Mouse (Mus musculus) thymus, adult 2 months (tissue): ENCODE measurements around the gene Ets1. TPM values are rescaled to one million over a fixed set of nuclear protein-coding genes. Genes with fewer than 3 reads are reported as not detected.

Experiments used
- DNase-seq: peaks from one replicate; pipeline ENCODE4 v3.0.0; 2021
- H3K27ac ChIP-seq: fragments of 200-500 bp; 2 replicates; pipeline ENCODE4 v1.5.1; 2012; ENCODE audit warnings: low read length, control low read depth; ENCODE audit not compliant: control insufficient read depth, insufficient read depth
- H3K27me3 ChIP-seq: fragments of 200-500 bp; 2 replicates; pipeline ENCODE4 v1.6.1; 2012; ENCODE audit warnings: mild to moderate bottlenecking, low read length, moderate library complexity, mixed read lengths; ENCODE audit not compliant: control insufficient read depth, insufficient read depth
- H3K36me3 ChIP-seq: fragments of 200-500 bp; 2 replicates; pipeline ENCODE4 v1.6.1; 2012; ENCODE audit warnings: mild to moderate bottlenecking, low read length, moderate library complexity; ENCODE audit not compliant: control insufficient read depth, insufficient read depth
- H3K4me1 ChIP-seq: fragments of 200-500 bp; replicated peaks from 2 replicates; pipeline ENCODE4 v1.6.1; 2012; ENCODE audit warnings: low read length; ENCODE audit not compliant: control insufficient read depth, insufficient read depth
- H3K4me3 ChIP-seq: fragments of 200-500 bp; 2 replicates; pipeline ENCODE4 v1.5.1; 2012; ENCODE audit warnings: mild to moderate bottlenecking, low read length, control low read depth, moderate library complexity; ENCODE audit not compliant: control insufficient read depth, insufficient read depth
- CTCF ChIP-seq: fragments of 200-500 bp; IDR thresholded peaks from 2 replicates; pipeline ENCODE4 v1.5.1; 2012; ENCODE audit warnings: mild to moderate bottlenecking, control low read depth, low read length, moderate library complexity, borderline replicate concordance; ENCODE audit not compliant: control insufficient read depth, poor library complexity, insufficient read depth; ENCODE audit errors: extremely low read depth
- POLR2A ChIP-seq: fragments of 200-500 bp; IDR thresholded peaks from 2 replicates; pipeline ENCODE4 v1.6.1; 2012; ENCODE audit warnings: mild to moderate bottlenecking, low read length, control low read depth, moderate library complexity; ENCODE audit not compliant: control insufficient read depth, poor library complexity, insufficient read depth; ENCODE audit errors: extremely low read depth
- WGBS: fragments of 180-500 bp; shearing (Covaris S2); methylation state at CpG from one replicate; pipeline ENCODE4 v1.1.7; 2018; 5-methylcytosine and 5-hydroxymethylcytosine counted together
- polyA plus RNA-seq: library from polyadenylated mRNA; depleted of rRNA; stranded (reverse); fragments of >200 nt; gene quantifications from 2 replicates; pipeline ENCODE4 v1.2.3, GENCODE M21; 2012

Gene Ets1
- polyA plus RNA-seq, 1 experiment, result 272 TPM

DNA sequence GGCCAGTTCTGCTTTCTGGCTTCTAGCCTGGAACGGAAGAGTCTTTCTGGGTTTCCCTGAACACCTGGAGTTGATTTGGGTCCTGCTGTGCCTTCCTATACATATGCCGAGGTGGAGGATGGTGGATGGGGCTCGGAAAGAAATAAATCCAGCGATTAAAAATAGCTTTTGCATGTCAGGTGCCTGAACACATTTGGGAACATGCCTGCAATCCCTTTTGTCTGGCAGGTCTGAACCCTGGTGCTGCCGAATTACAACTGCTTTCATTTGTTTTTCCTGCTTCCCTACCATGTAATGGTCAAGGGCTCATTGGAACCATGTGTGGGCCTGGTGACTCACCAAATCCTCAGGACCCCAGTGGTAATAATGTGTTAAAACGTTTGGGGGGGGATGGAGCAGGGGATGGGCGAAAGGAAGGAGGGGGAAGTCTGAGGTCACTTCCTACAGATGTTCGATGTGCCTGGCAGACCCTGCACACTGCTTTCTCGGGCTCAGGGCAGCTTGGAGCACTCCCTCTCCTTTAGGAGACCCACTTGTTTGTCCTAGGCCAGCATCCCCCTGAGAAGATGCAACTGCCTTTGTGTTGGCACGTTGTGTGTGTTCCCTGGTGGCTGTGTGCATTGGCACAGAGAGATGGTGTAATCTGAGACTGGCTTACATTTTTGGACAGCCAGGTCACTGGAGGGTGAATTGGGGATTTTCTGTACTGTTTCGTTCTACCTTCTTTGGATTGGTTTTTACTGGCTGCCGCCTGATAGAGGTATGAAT, 84.4 kb downstream of the Ets1 start:
- TF ChIP-seq CTCF (no peak), POLR2A (no peak)
- H3K4me3 ChIP-seq, result 0 out of 2 replicates have a peak overlapping the region, but pooled peaks have one; percentile 1
- H3K27ac ChIP-seq, result peak overlapping the region; percentile 68
- H3K27me3 ChIP-seq, result no peaks in the 10 kb centered on the region
- no peak for DNase-seq
- 25% methylated on average over 12 of the region's 12 CpGs for WGBS
- H3K36me3 ChIP-seq, result peaks cover 54% of the 10 kb centered on the region
- H3K4me1 ChIP-seq, result peaks cover 62% of the 10 kb centered on the region

- WGBS, result 88% methylated on average over 2 of the region's 2 CpGs
- Histone ChIP-seq H3K4me1 (peaks cover 61% of the 10 kb centered on the region), H3K27me3 (no peaks in the 10 kb centered on the region), H3K36me3 (peaks cover 53% of the 10 kb centered on the region), H3K4me3 (no peak overlapping the region), H3K27ac (peak overlapping the region; percentile 72)
- DNase-seq, result no peak
- TF ChIP-seq CTCF (no peak), POLR2A (0 out of 2 replicates have a peak, but pooled peaks have one; percentile 14)
Observed at GRCm38 (mm10) chr9:32721081-32721480, 85.1 kb downstream of the Ets1 start.

- H3K27ac ChIP-seq, result peak overlapping the region; percentile 52; the same call in 1 of the 2 replicates
Observed at GRCm38 (mm10) chr9:32722205-32722604, 86.2 kb downstream of the Ets1 start.

DNA sequence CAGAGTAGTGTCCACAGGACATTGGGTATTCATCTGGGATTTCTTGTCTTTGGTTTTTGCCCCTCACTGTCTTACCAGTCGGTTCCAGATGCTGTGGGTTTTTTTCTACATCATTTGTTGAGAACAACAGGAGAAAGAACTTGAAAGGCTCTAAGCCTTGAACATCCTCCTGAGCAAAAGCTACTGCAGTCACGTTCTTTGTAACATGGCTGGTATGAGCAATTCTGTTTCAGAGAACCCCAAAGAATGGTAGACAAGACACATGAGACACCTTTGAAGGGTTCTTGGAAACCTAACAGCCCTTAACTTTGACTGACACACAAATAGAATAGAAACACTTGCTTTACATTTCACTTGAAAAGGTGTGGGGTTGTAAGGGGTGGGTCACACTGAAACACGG, 86.9 kb downstream of the Ets1 start:
- H3K36me3 ChIP-seq, result peaks cover 63% of the 10 kb centered on the region
- peaks cover 61% of the 10 kb centered on the region for H3K4me1 ChIP-seq
- TF ChIP-seq CTCF (no peak), POLR2A (no peak)
- H3K27ac ChIP-seq, result peak overlapping the region; percentile 69
- H3K4me3 ChIP-seq, result no peak overlapping the region
- no peaks in the 10 kb centered on the region for H3K27me3 ChIP-seq
- WGBS, result 11% methylated on average over 3 of the region's 3 CpGs
- no peak for DNase-seq

More at GRCm38 (mm10) chr9:32722205-32722604, 86.2 kb downstream of the Ets1 start:
- Histone ChIP-seq H3K4me1 (peaks cover 62% of the 10 kb centered on the region), H3K4me3 (no peak overlapping the region), H3K36me3 (peaks cover 55% of the 10 kb centered on the region), H3K27me3 (no peaks in the 10 kb centered on the region)
- DNase-seq, result no peak
- TF ChIP-seq POLR2A (no peak), CTCF (no peak)
- 83% methylated on average over 1 of the region's 1 CpGs for WGBS

- H3K36me3 ChIP-seq, result peaks cover 69% of the 10 kb centered on the region
- H3K4me1 ChIP-seq, result peaks cover 58% of the 10 kb centered on the region
- H3K4me3 ChIP-seq, result no peak overlapping the region
- TF ChIP-seq CTCF (no peak), POLR2A (no peak)
- H3K27ac ChIP-seq, result peak overlapping the region; percentile 31
- WGBS, result 93% methylated on average over 7 of the region's 7 CpGs
- H3K27me3 ChIP-seq, result no peaks in the 10 kb centered on the region
- no peak for DNase-seq
Observed at GRCm38 (mm10) chr9:32724131-32724825, 88.3 kb downstream of the Ets1 start.

DNA sequence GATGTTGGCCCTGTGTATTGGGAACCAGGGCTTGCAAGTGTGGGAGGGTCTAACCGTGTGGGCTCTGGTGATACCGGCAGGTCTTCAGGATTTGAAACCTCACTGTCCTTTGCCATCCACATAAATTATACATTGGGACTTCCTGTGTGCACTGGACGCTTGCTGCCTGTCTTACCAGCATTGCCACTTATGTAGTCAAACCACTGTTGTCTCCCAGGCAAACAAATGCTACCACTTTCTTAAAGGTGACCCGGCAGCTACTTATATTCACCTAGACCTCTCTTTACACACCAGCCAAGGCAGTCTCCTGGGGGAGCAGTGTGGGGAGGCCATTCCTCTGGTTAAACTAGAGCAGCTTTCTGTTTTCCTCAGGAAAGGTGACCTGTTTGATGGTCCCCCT, 89.9 kb downstream of the Ets1 start:
- no peak overlapping the region for H3K4me3 ChIP-seq
- TF ChIP-seq CTCF (no peak), POLR2A (no peak)
- DNase-seq, result no peak
- H3K36me3 ChIP-seq, result peaks cover 84% of the 10 kb centered on the region
- 86% methylated on average over 4 of the region's 4 CpGs for WGBS
- peaks cover 55% of the 10 kb centered on the region for H3K4me1 ChIP-seq
- peak overlapping the region; percentile 82 for H3K27ac ChIP-seq
- no peaks in the 10 kb centered on the region for H3K27me3 ChIP-seq
